Mouse (Mus musculus) large intestine, adult 2 months (tissue): Measurements from ENCODE around the gene Elmo2. TPM values are rescaled to one million over a fixed set of nuclear protein-coding genes. Genes with fewer than 3 reads are reported as not detected.
A peak's percentile ranks its signal among the peaks of the same experiment; 100 is the strongest.

Experiments used
- DNase-seq: peaks from one replicate; pipeline ENCODE4 v3.0.0-alpha.2; 2012; ENCODE audit warnings: low read depth, low spot score
- WGBS: fragments of 180-500 bp; shearing (Covaris S2); methylation state at CpG from one replicate; pipeline ENCODE4 v1.1.7; 2018; 5-methylcytosine and 5-hydroxymethylcytosine counted together
- polyA plus RNA-seq: library from polyadenylated mRNA; depleted of rRNA; stranded (reverse); fragments of >200 nt; gene quantifications from 2 replicates; pipeline ENCODE4 v1.2.3, GENCODE M21; 2012

The Elmo2 gene
- polyA plus RNA-seq, 1 experiment = 39.4 TPM

GRCm38 (mm10) chr2:165301409-165301808, 24.9 kb downstream of the Elmo2 start:
- no peak for DNase-seq
- WGBS = 80% methylated on average over 3 of the region's 3 CpGs

- no peak for DNase-seq
- WGBS = 89% methylated on average over 6 of the region's 6 CpGs
Observed at GRCm38 (mm10) chr2:165300885-165301284, 25.4 kb downstream of the Elmo2 start.

GRCm38 (mm10) chr2:165300424-165300823, 25.9 kb downstream of the Elmo2 start:
- 87% methylated on average over 8 of the region's 8 CpGs for WGBS
- DNase-seq = no peak

- DNase-seq = no peak
- 74% methylated on average over 11 of the region's 11 CpGs for WGBS
Observed at GRCm38 (mm10) chr2:165297429-165297828, 28.9 kb downstream of the Elmo2 start.

GRCm38 (mm10) chr2:165296571-165296970, 29.7 kb downstream of the Elmo2 start:
- 89% methylated on average over 18 of the region's 18 CpGs for WGBS
- DNase-seq = no peak

- no peak for DNase-seq
Observed at GRCm38 (mm10) chr2:165288315-165289031, 37.8 kb downstream of the Elmo2 start.

GRCm38 (mm10) chr2:165287202-165287984, 38.9 kb downstream of the Elmo2 start, which contains the start of gene Slc35c2:
Gene Slc35c2 (minus strand): TSS chr2:165287869.
- peak; percentile 67 for DNase-seq
- WGBS = under 1% methylated on average over 49 of the region's 49 CpGs

More at GRCm38 (mm10) chr2:165288315-165289031, 37.8 kb downstream of the Elmo2 start:
- 47% methylated on average over 18 of the region's 18 CpGs for WGBS

- no peak for DNase-seq
Observed at GRCm38 (mm10) chr2:165286361-165287201, 39.7 kb downstream of the Elmo2 start.

GRCm38 (mm10) chr2:165285621-165286020, 40.7 kb downstream of the Elmo2 start:
- WGBS = 84% methylated on average over 8 of the region's 8 CpGs

More at GRCm38 (mm10) chr2:165286361-165287201, 39.7 kb downstream of the Elmo2 start:
- 46% methylated on average over 18 of the region's 18 CpGs for WGBS

GRCm38 (mm10) chr2:165285034-165285433, 41.2 kb downstream of the Elmo2 start:
- 68% methylated on average over 3 of the region's 3 CpGs for WGBS

More at GRCm38 (mm10) chr2:165285621-165286020, 40.7 kb downstream of the Elmo2 start:
- no peak for DNase-seq

GRCm38 (mm10) chr2:165284377-165284776, 41.9 kb downstream of the Elmo2 start:
- 86% methylated on average over 7 of the region's 7 CpGs for WGBS
- DNase-seq = no peak

More at GRCm38 (mm10) chr2:165285034-165285433, 41.2 kb downstream of the Elmo2 start:
- DNase-seq = no peak

- DNase-seq = no peak
- WGBS = 76% methylated on average over 3 of the region's 3 CpGs
Observed at GRCm38 (mm10) chr2:165283644-165284043, 42.6 kb downstream of the Elmo2 start.

GRCm38 (mm10) chr2:165281779-165282311, 44.4 kb downstream of the Elmo2 start:
- DNase-seq = no peak
- 33% methylated on average over 6 of the region's 6 CpGs for WGBS

GRCm38 (mm10) chr2:165279351-165279750, 46.9 kb downstream of the Elmo2 start:
- DNase-seq = no peak
- WGBS = 86% methylated on average over 10 of the region's 10 CpGs

- WGBS = 80% methylated on average over 5 of the region's 5 CpGs
- DNase-seq = no peak
Observed at GRCm38 (mm10) chr2:165277188-165277740, 49.0 kb downstream of the Elmo2 start.

- DNase-seq = no peak
- WGBS = 28% methylated on average over 8 of the region's 8 CpGs
Observed at GRCm38 (mm10) chr2:165275824-165276223, 50.5 kb downstream of the Elmo2 start.

- no peak for DNase-seq
- WGBS = 42% methylated on average over 8 of the region's 8 CpGs
Observed at GRCm38 (mm10) chr2:165275124-165275640, 51.1 kb downstream of the Elmo2 start.

- no peak for DNase-seq
- 43% methylated on average over 4 of the region's 4 CpGs for WGBS
Observed at GRCm38 (mm10) chr2:165273589-165273988, 52.7 kb downstream of the Elmo2 start.

GRCm38 (mm10) chr2:165271326-165271725, 55.0 kb downstream of the Elmo2 start:
- 24% methylated on average over 8 of the region's 8 CpGs for WGBS
- DNase-seq = no peak
